Mouse (Mus musculus) brain, embryonic 14.5 days (tissue): ENCODE measurements around the gene Teddm1a.

Experiments used
- CTCF ChIP-seq: fragments of 200-500 bp; IDR thresholded peaks from 2 replicates; pipeline ENCODE4 v1.5.1; 2012; ENCODE audit warnings: inconsistent platforms, mild to moderate bottlenecking, moderate library complexity, borderline replicate concordance; ENCODE audit not compliant: insufficient read depth, insufficient read length; ENCODE audit errors: extremely low read depth
- POLR2A ChIP-seq: fragments of 200-500 bp; IDR thresholded peaks from 2 replicates; pipeline ENCODE4 v1.6.1; 2012; ENCODE audit warnings: mild to moderate bottlenecking, inconsistent platforms, borderline replicate concordance; ENCODE audit not compliant: poor library complexity, insufficient read depth, insufficient read length, severe bottlenecking; ENCODE audit errors: extremely low read depth

- TF ChIP-seq CTCF (no peak), POLR2A (no peak)
These were observed 49.4 kb downstream of the Teddm1a start for GRCm38 (mm10) chr1:153940986-153941385.
